Mouse (Mus musculus): ENCODE measurements around the gene Pramel1. TPM values are rescaled to one million over a fixed set of nuclear protein-coding genes. Genes with fewer than 3 reads are reported as not detected.
A peak's percentile ranks its signal among the peaks of the same experiment; 100 is the strongest.
"Not testable (repeated sequence)": the region's sequence is repeated elsewhere in the genome, so short reads cannot be mapped to it uniquely, and the experiment has no call there.

The Pramel1 gene
- not detected in 2 replicates for polyA plus RNA-seq (2015; fragmentation: Nextera tagmentation; extraction: Ambion mirVana)

DNA sequence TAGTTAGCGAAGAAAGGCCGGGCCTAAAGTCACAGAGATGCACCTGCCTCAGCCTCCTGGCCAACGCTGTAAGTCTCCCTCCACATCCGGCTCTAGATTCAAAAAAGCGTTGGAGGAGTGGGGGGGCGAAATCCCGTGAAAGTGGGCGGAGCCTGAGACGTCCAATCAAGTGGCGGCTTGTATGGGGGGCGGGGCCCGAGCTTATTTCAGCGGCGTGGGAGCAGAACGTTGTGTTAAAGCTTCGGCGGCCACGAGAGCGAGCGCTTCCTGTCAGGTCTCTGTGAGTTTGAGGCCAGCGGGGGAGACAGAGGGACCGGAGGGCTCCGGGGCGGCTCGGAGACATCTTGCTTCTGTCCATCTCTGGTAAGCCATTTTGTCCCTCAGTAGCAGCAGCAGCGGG lies at the start of gene Pramel1:
Pramel1 (plus strand) TSS at position 248 of the 400 bp plus-strand sequence.
- no peak for ATAC-seq (ENCODE audit: insufficient number of reproducible peaks, low FRiP score, low TSS enrichment, low read depth)
- Histone ChIP-seq H3K4me1 (no peaks in the 10 kb centered on the region), H3K36me3 (no peaks in the 10 kb centered on the region), H3K9ac (no peak within 1 kb of the TSS), H3K4me3 (no peak within 1 kb of the TSS), H3K4me2 (no peak within 1 kb of the TSS), H3K27me3 (no peaks in the 10 kb centered on the region), H3K27ac (no peak within 1 kb of the TSS), H3K9me3 (no peaks in the 10 kb centered on the region)
- WGBS = 80% methylated on average over 26 of the region's 26 CpGs

GRCm38 (mm10) chr4:143345491-143345890 lies 48.7 kb upstream of the Pramel1 start:
- H3K9me3 ChIP-seq; H3K36me3 ChIP-seq; H3K4me2 ChIP-seq; H3K9ac ChIP-seq; H3K27ac ChIP-seq; H3K4me3 ChIP-seq; ATAC-seq (ENCODE audit: insufficient number of reproducible peaks, low FRiP score, low TSS enrichment, low read depth): not testable (repeated sequence)
- peaks cover 19% of the 10 kb centered on the region for H3K4me1 ChIP-seq
- 86% methylated on average over 5 of the region's 5 CpGs for WGBS
- H3K27me3 ChIP-seq = peaks cover 28% of the 10 kb centered on the region

- Histone ChIP-seq H3K4me1 (peaks cover 21% of the 10 kb centered on the region), H3K9ac (no peak overlapping the region), H3K27ac (no peak overlapping the region), H3K9me3 (no peaks in the 10 kb centered on the region), H3K27me3 (peaks cover 52% of the 10 kb centered on the region), H3K4me2 (no peak overlapping the region), H3K36me3 (no peaks in the 10 kb centered on the region), H3K4me3 (no peak overlapping the region)
- 18% methylated on average over 5 of the region's 5 CpGs for WGBS
- ATAC-seq (ENCODE audit: insufficient number of reproducible peaks, low FRiP score, low TSS enrichment, low read depth) = peak; percentile 59; the same call in 1 of the 2 replicates
Observed at GRCm38 (mm10) chr4:143348678-143349077, 45.5 kb upstream of the Pramel1 start.

- peaks cover 21% of the 10 kb centered on the region for H3K4me1 ChIP-seq
- no peaks in the 10 kb centered on the region for H3K9me3 ChIP-seq
- peak within 1 kb of the TSS; percentile 11; the same call in 1 of the 2 replicates for H3K9ac ChIP-seq
- peak within 1 kb of the TSS; percentile 49 for H3K4me3 ChIP-seq
- ATAC-seq (ENCODE audit: insufficient number of reproducible peaks, low FRiP score, low TSS enrichment, low read depth) = no peak
- H3K36me3 ChIP-seq = no peaks in the 10 kb centered on the region
- H3K27ac ChIP-seq = no peak within 1 kb of the TSS; the same call in 1 of the 2 replicates
- H3K4me2 ChIP-seq = peak within 1 kb of the TSS; percentile 99
- WGBS = under 1% methylated on average over 19 of the region's 19 CpGs
- peaks cover 52% of the 10 kb centered on the region for H3K27me3 ChIP-seq
Observed at GRCm38 (mm10) chr4:143349484-143349906, 44.7 kb upstream of the Pramel1 start, which contains the start of gene Lrrc38. Lrrc38 (plus strand) TSS chr4:143349757.

GRCm38 (mm10) chr4:143350047-143351015 lies 43.9 kb upstream of the Pramel1 start:
- Histone ChIP-seq H3K4me3 (peak overlapping the region; percentile 49), H3K27ac (no peak overlapping the region; the same call in 1 of the 2 replicates), H3K27me3 (peaks cover 52% of the 10 kb centered on the region), H3K9me3 (no peaks in the 10 kb centered on the region), H3K36me3 (no peaks in the 10 kb centered on the region), H3K9ac (peak overlapping the region; percentile 11; the same call in 1 of the 2 replicates), H3K4me2 (peak overlapping the region; percentile 99), H3K4me1 (peaks cover 21% of the 10 kb centered on the region)
- no peak for ATAC-seq (ENCODE audit: insufficient number of reproducible peaks, low FRiP score, low TSS enrichment, low read depth)
- WGBS = 2% methylated on average over 70 of the region's 72 CpGs

DNA sequence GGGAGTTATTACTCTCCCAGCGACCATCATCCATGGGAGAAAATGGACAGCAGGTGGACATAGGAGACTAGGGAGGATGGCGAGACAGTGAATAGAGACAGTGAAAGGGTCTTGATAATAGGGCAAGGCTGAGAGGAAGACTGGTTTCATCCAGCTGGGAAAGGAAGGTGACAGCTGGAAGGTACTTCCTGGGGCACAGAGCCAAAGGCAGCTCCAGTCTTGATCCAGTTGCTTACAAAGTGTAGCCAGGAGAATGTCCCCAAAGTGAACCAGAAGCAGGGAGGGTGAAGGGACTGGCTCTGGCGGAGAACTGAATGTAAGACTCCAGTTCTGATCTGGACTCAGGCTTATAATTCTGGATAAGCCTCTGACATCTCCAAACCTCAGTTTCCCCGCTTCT lies 41.9 kb upstream of the Pramel1 start:
- Histone ChIP-seq H3K4me2 (no peak overlapping the region), H3K27me3 (peaks cover 52% of the 10 kb centered on the region), H3K4me1 (peaks cover 21% of the 10 kb centered on the region), H3K9me3 (no peaks in the 10 kb centered on the region), H3K4me3 (no peak overlapping the region), H3K36me3 (no peaks in the 10 kb centered on the region), H3K9ac (no peak overlapping the region), H3K27ac (no peak overlapping the region)
- no peak for ATAC-seq (ENCODE audit: insufficient number of reproducible peaks, low FRiP score, low TSS enrichment, low read depth)
- WGBS = 80% methylated on average over 4 of the region's 4 CpGs

GRCm38 (mm10) chr4:143361520-143361919 lies 32.7 kb upstream of the Pramel1 start:
- no peaks in the 10 kb centered on the region for H3K36me3 ChIP-seq
- no peaks in the 10 kb centered on the region for H3K4me1 ChIP-seq
- no peak overlapping the region for H3K4me3 ChIP-seq
- no peak overlapping the region for H3K27ac ChIP-seq
- H3K9me3 ChIP-seq = no peaks in the 10 kb centered on the region; the same call in 1 of the 2 replicates
- WGBS = 70% methylated on average over 10 of the region's 10 CpGs
- H3K4me2 ChIP-seq = no peak overlapping the region
- no peaks in the 10 kb centered on the region for H3K27me3 ChIP-seq
- H3K9ac ChIP-seq = no peak overlapping the region
- ATAC-seq (ENCODE audit: insufficient number of reproducible peaks, low FRiP score, low TSS enrichment, low read depth) = no peak

GRCm38 (mm10) chr4:143366415-143367041 lies 27.7 kb upstream of the Pramel1 start:
- H3K9ac ChIP-seq = no peak overlapping the region
- WGBS = 59% methylated on average over 15 of the region's 15 CpGs
- no peaks in the 10 kb centered on the region for H3K9me3 ChIP-seq
- ATAC-seq (ENCODE audit: insufficient number of reproducible peaks, low FRiP score, low TSS enrichment, low read depth) = no peak
- H3K27ac ChIP-seq = no peak overlapping the region
- no peak overlapping the region for H3K4me2 ChIP-seq
- H3K27me3 ChIP-seq = no peaks in the 10 kb centered on the region
- no peaks in the 10 kb centered on the region for H3K4me1 ChIP-seq
- H3K36me3 ChIP-seq = no peaks in the 10 kb centered on the region
- no peak overlapping the region for H3K4me3 ChIP-seq

DNA sequence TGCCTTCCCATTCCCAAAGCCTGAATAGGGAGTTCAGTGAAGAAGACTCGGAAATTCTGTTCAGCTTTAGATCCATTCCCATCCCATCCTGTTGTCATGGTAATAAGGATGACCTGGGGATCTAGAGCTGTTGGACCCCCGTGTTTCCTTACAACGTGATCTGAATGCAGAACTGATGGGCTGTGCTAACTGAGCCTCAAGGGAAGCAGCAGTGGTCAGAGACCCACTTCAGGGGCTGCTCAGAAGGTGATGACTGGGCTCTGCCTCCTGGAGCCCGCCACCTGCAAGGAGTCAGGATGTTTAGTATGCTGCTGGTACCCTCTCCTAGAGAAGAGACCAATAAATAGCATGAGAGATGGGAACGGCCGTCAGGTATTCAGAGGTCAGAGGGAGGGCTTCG lies 14.7 kb upstream of the Pramel1 start:
- Histone ChIP-seq H3K4me1 (no peaks in the 10 kb centered on the region), H3K4me2 (no peak overlapping the region), H3K9ac (no peak overlapping the region), H3K27ac (no peak overlapping the region), H3K9me3 (no peaks in the 10 kb centered on the region), H3K4me3 (no peak overlapping the region), H3K36me3 (no peaks in the 10 kb centered on the region), H3K27me3 (peaks cover 17% of the 10 kb centered on the region; the same call in 1 of the 2 replicates)
- no peak for ATAC-seq (ENCODE audit: insufficient number of reproducible peaks, low FRiP score, low TSS enrichment, low read depth)
- WGBS = 46% methylated on average over 7 of the region's 7 CpGs

GRCm38 (mm10) chr4:143379931-143380715 lies 14.1 kb upstream of the Pramel1 start:
- H3K36me3 ChIP-seq = no peaks in the 10 kb centered on the region
- no peaks in the 10 kb centered on the region for H3K9me3 ChIP-seq
- no peak overlapping the region for H3K9ac ChIP-seq
- H3K27me3 ChIP-seq = peaks cover 17% of the 10 kb centered on the region; the same call in 1 of the 2 replicates
- no peak overlapping the region for H3K4me3 ChIP-seq
- WGBS = 30% methylated on average over 15 of the region's 15 CpGs
- ATAC-seq (ENCODE audit: insufficient number of reproducible peaks, low FRiP score, low TSS enrichment, low read depth) = no peak
- H3K4me1 ChIP-seq = no peaks in the 10 kb centered on the region
- H3K4me2 ChIP-seq = no peak overlapping the region
- H3K27ac ChIP-seq = no peak overlapping the region

DNA sequence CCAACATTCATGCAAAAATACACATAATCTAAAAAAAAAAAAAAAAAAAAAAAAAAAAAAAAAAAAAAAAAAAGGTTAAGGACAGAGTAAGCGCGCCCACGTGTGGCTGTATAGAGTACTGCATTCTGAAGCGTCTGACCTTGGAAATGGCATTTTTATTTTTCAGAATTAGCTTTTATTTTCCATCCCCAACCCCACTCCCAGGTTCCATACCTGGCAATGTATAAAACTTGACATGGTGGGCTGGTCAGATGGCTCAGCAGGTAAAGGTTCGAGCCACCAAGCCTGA lies 13.6 kb upstream of the Pramel1 start:
- no peaks in the 10 kb centered on the region for H3K36me3 ChIP-seq
- no peak overlapping the region for H3K27ac ChIP-seq
- no peak overlapping the region for H3K4me2 ChIP-seq
- no peak overlapping the region for H3K9ac ChIP-seq
- no peaks in the 10 kb centered on the region for H3K4me1 ChIP-seq
- WGBS = 0% methylated on average over 5 of the region's 5 CpGs
- ATAC-seq (ENCODE audit: insufficient number of reproducible peaks, low FRiP score, low TSS enrichment, low read depth) = no peak
- H3K4me3 ChIP-seq = no peak overlapping the region
- H3K9me3 ChIP-seq = no peaks in the 10 kb centered on the region
- H3K27me3 ChIP-seq = peaks cover 17% of the 10 kb centered on the region; the same call in 1 of the 2 replicates
